Mouse (Mus musculus) heart, postnatal 25 days (tissue): Measurements from ENCODE around the gene Ptpn13. TPM values are rescaled to one million over a fixed set of nuclear protein-coding genes. Genes with fewer than 3 reads are reported as not detected.

Source experiments
- DNase-seq: peaks from one replicate; pipeline ENCODE4 v3.0.0; 2022; ENCODE audit warnings: low spot score
- intact Hi-C: fragments of 180-260 bp; cut with DNase I; formaldehyde crosslinking; loops from one replicate; pipeline ENCODE4 v1.15.1; 2025
- total RNA-seq, 2 experiments: library from RNA; stranded (reverse); gene quantifications; 2 replicates each; pipeline ENCODE4 v1.2.3; 2021

Ptpn13 gene
- total RNA-seq, 2 experiments from 2014 or later = 6.1 to 6.6 TPM

DNA sequence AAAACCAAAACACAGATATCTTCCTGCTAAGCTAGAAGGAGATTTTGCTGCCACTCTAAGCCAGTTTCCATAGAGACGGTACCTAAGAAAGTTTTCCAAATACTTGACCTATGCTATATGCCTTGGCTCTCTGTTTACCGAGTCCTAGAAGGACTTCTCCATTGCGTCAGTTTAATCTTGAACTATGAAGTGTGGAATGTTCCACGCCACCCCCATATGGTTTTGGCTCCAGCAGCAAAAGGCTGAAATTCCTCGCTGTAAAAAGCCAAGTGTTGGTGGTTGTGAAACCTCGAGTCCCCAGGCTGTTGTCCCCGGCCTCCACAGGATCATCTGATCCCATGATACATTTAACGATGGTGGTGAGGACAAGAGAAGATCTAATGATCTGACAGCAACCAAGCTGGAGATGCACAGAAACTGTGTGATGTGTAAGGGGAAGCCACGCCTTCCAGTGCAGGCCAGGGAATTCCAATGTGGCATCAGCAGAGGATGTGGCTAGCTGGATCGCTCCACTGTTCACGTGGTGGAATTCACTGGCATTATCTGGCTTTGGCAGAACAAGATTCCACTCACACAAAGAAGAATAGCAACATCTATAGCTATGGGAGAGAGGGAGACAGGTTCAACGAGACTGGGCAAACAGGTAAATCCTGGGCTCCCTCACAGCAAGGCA is 195.4 kb downstream of the Ptpn13 start:
- intact Hi-C loops = no loop called here
- DNase-seq = peak; percentile 53

DNA sequence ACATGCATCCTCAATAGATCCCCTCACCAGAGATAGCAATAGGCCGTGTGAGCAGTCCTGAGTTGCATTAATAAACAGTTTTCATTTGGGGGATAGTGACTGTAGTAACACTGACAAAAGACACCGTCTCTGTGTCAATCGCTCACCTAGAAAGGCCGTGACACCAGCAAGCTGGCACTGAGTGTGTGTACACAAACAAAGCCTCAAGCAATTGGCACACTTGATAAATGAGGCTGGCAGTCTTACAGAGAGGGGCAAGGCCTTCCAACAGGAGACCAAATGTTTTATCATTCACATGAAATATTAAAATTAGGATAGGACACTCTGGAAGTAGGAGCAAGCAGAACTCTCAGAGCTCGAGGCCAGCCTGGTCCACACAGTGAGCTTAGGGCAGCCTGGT is 197.3 kb downstream of the Ptpn13 start:
- intact Hi-C loops = no loop called here

GRCm38 (mm10) chr5:103624831-103625230 is 199.8 kb downstream of the Ptpn13 start:
- intact Hi-C loops = no loop called here
- no peak for DNase-seq

More for the DNA sequence above, 197.3 kb downstream of the Ptpn13 start:
- DNase-seq = no peak

GRCm38 (mm10) chr5:103628499-103628898 is 203.5 kb downstream of the Ptpn13 start:
- intact Hi-C loops = no loop called here

DNA sequence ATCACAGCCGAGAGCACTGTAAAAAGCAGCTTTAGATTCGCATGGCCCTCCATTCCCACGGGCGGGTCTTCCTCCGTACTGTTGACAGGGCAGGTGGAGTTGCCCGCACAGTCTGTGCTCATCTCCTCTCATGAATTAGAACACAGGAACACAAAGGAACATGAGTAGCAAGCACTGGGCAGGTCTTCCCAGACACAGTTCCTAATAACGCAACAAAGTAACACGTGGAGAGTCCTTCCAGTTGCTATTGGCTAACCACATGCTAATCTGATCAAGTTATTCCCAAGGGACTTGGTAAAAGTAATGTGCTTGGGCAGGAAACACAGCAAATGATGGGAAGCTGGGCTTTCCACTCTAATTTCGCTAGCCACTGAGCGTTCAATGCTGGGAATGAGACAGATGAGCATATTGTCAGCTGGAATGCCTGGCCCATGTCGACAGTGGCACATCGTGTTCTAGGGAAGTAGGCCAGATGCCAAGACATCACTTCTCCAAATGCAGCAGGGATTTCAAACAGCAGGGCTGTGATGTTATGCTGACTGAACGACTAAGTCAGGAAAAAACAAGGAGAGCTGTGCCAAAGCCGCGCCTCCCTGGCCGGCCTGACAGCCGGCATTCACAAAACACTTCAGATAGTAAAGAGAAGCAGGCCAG is 204.2 kb downstream of the Ptpn13 start, which contains the start of gene Slc10a6:
Gene Slc10a6 (minus strand): TSS at position 293 of the 654 bp plus-strand sequence.
- intact Hi-C loops = no loop called here

More at GRCm38 (mm10) chr5:103628499-103628898, 203.5 kb downstream of the Ptpn13 start:
- no peak for DNase-seq

GRCm38 (mm10) chr5:103629854-103630580 is 205.0 kb downstream of the Ptpn13 start:
- intact Hi-C loops = no loop called here
- DNase-seq = no peak

More for the DNA sequence above, 204.2 kb downstream of the Ptpn13 start, which contains the start of gene Slc10a6:
- DNase-seq = peak; percentile 91

- DNase-seq = no peak
- intact Hi-C loops = no loop called here
Measured at GRCm38 (mm10) chr5:103637162-103637561, 212.2 kb downstream of the Ptpn13 start.

DNA sequence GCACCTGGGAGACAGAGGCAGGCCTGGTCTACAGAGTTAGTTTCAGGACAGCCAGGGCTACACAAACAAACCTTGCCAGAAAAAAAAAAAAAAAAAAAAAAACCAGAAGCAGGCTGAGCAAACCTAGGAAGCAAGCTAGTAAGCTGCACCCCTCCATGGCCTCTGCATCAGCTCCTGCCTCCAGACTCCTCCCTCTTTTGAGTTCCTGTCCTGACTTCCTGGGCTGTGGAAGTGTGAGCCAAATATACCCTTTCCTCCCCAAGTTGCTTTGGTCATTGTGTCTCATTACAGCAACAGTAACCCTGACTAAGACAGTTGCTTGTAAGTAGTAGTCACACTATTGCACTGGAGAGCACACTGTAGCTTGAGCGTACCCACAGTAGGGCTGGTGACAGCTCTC is 219.2 kb downstream of the Ptpn13 start:
- intact Hi-C loops = no loop called here
- no peak for DNase-seq

GRCm38 (mm10) chr5:103647320-103647719 is 222.3 kb downstream of the Ptpn13 start:
- DNase-seq = no peak
- intact Hi-C loops = no loop called here

Other genes with a start within 250 kb of the Ptpn13 start
- gene Mapk10, start 213.9 kb upstream of the Ptpn13 start, total RNA-seq = 10 to 100 TPM; 34.5 to 39.5 TPM
- 1 to 10 TPM; 4.8 to 4.9 TPM for gene Slc10a6, start 204.2 kb downstream of the Ptpn13 start, total RNA-seq
- not detected for gene 1700016H13Rik, start 230.8 kb downstream of the Ptpn13 start, total RNA-seq